Mouse (Mus musculus): ENCODE measurements around the gene Gal3st4. TPM values are rescaled to one million over a fixed set of nuclear protein-coding genes. Genes with fewer than 3 reads are reported as not detected.

The Gal3st4 gene
- polyA plus RNA-seq, 1 experiment from 2014 or later = 0.60 TPM

DNA sequence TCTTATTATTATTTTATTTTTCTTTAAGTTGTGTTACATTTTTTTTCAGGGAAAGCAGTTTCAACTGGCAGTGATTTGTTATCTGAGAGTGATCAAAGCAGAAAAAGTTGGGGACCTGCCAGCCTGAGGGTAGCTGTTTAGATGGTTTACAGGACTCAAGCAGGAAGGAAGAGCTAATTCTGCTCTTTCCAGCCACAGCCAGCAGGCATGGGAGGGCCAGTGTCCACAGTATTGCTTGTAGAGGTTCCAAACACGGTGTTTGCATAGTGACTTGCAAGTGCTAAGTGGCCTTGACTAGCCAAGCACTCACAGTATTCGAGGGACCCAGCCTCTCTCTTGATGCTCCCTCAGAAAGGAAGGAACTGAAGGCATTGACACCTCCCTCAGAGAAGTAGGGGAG, 31.1 kb downstream of the Gal3st4 start:
- ATAC-seq (replicated peaks; ENCODE audit: low FRiP score) (no peak), DNase-seq (ENCODE audit: low spot score) (no peak)
- Histone ChIP-seq H3K4me2 (no peak overlapping the region), H3K9ac (ENCODE audit: low read depth, low read length) (no peak overlapping the region), H3K27ac (ENCODE audit: low read depth, low read length) (no peak overlapping the region), H3K4me1 (replicated peaks; ENCODE audit: control insufficient read depth, insufficient read depth, low read length) (no peaks in the 10 kb centered on the region), H3K4me3 (ENCODE audit: low read depth, low read length) (no peak overlapping the region), H3K27me3 (replicated peaks; ENCODE audit: control insufficient read depth, insufficient read depth, low read length) (no peaks in the 10 kb centered on the region), H3K9me3 (ENCODE audit: control insufficient read depth, low read length) (no peaks in the 10 kb centered on the region), H3K36me3 (ENCODE audit: control insufficient read depth, insufficient read depth, low read length) (no peaks in the 10 kb centered on the region)
- WGBS = 25% methylated on average over 2 of the region's 2 CpGs

DNA sequence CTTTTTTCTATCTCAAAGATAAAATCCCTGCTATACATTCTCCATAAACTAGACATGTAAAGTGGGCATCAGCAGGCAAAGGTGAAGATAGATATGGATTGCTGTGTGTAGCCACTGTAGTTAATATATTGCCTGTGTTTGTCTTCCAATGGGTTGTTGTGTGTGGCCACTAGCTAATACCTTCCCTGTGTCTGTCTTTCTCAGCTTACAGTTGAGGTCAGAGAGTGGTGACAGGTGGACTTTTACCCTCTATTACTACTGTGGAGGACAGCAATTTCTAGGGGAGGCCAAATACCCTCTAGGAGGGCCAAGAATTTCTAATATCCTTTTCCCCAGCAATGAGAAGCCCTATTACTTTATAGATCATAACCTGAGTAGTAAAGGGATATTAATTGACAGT, 38.4 kb downstream of the Gal3st4 start:
- Histone ChIP-seq H3K27ac (ENCODE audit: low read depth, low read length) (no peak overlapping the region), H3K36me3 (ENCODE audit: control insufficient read depth, insufficient read depth, low read length) (no peaks in the 10 kb centered on the region), H3K9me3 (ENCODE audit: control insufficient read depth, low read length) (no peaks in the 10 kb centered on the region), H3K9ac (ENCODE audit: low read depth, low read length) (no peak overlapping the region), H3K27me3 (replicated peaks; ENCODE audit: control insufficient read depth, insufficient read depth, low read length) (no peaks in the 10 kb centered on the region), H3K4me2 (no peak overlapping the region), H3K4me1 (replicated peaks; ENCODE audit: control insufficient read depth, insufficient read depth, low read length) (no peaks in the 10 kb centered on the region), H3K4me3 (ENCODE audit: low read depth, low read length) (no peak overlapping the region)
- DNase-seq (ENCODE audit: low spot score) (no peak), ATAC-seq (replicated peaks; ENCODE audit: low FRiP score) (no peak)

DNA sequence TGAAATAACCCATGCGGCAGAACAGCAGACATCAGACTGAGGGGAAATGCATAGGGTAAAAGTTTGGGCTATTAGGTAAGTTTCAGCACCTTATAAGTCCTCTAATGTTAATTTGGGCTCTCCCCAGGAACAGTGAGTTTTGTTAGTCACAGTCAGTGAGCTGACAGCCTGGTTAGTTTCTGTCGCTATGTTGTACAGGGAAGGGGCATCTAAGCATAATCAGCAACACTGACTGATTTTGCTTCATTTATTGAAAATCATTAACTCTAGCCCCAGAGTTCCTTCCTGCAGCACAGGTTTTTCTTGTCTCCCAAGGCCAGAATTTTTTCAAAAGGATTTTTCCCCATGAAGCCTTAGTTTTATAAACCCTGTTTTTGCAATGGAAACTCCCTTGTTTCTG, 38.9 kb downstream of the Gal3st4 start:
- ATAC-seq (replicated peaks; ENCODE audit: low FRiP score) (no peak), DNase-seq (ENCODE audit: low spot score) (no peak)
- Histone ChIP-seq H3K4me1 (replicated peaks; ENCODE audit: control insufficient read depth, insufficient read depth, low read length) (no peaks in the 10 kb centered on the region), H3K9ac (ENCODE audit: low read depth, low read length) (no peak overlapping the region), H3K4me3 (ENCODE audit: low read depth, low read length) (no peak overlapping the region), H3K36me3 (ENCODE audit: control insufficient read depth, insufficient read depth, low read length) (no peaks in the 10 kb centered on the region), H3K4me2 (no peak overlapping the region), H3K27ac (ENCODE audit: low read depth, low read length) (no peak overlapping the region), H3K27me3 (replicated peaks; ENCODE audit: control insufficient read depth, insufficient read depth, low read length) (no peaks in the 10 kb centered on the region), H3K9me3 (ENCODE audit: control insufficient read depth, low read length) (no peaks in the 10 kb centered on the region)
- 88% methylated on average over 2 of the region's 2 CpGs for WGBS

DNA sequence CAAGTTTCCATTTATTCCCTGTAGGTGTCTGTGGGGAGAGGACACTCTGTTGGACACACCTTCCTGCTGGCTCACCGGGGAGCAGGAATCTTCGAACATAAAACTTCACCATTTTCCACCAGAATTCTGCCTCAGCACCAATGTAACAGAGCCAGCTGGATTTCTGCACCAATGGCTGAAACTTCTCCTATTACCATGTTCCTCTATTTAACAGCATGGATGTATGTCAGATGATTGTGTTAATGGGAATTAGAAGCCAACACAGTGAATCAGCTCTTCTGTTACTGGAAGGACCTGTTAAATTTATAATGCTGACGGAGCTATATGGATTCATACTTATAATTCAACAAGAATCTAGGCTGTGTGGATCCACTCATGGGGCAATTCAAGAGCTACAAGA, 43.1 kb downstream of the Gal3st4 start:
- ATAC-seq (replicated peaks; ENCODE audit: low FRiP score) = no peak
- Histone ChIP-seq H3K9ac (ENCODE audit: low read depth, low read length) (no peak overlapping the region), H3K27me3 (replicated peaks; ENCODE audit: control insufficient read depth, insufficient read depth, low read length) (no peaks in the 10 kb centered on the region), H3K4me3 (ENCODE audit: low read depth, low read length) (no peak overlapping the region), H3K4me2 (no peak overlapping the region), H3K4me1 (replicated peaks; ENCODE audit: control insufficient read depth, insufficient read depth, low read length) (no peaks in the 10 kb centered on the region), H3K27ac (ENCODE audit: low read depth, low read length) (no peak overlapping the region), H3K36me3 (ENCODE audit: control insufficient read depth, insufficient read depth, low read length) (no peaks in the 10 kb centered on the region), H3K9me3 (ENCODE audit: control insufficient read depth, low read length) (no peaks in the 10 kb centered on the region)
- 89% methylated on average over 3 of the region's 3 CpGs for WGBS
- DNase-seq (ENCODE audit: low spot score) = no peak

DNA sequence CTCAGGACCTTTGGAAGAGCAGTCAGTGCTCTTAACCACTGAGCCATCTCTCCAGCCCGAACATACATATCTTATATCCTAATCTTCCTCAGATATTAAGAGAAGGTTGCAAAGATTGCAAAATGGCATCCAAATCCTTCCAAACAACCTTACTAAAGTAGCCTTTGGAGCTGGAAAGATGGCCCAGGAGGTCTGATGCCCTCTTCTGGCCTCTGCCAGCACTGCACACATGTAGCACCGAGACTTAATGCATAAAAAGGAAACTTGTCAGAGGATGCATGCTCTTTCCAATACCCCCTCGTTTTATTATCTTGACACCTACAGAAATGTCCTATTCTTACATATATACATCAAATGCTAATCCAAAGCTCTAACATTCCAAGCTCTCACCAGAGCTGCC, 44.6 kb downstream of the Gal3st4 start:
- no peak for ATAC-seq (replicated peaks; ENCODE audit: low FRiP score)
- no peak overlapping the region for H3K4me3 ChIP-seq (ENCODE audit: low read depth, low read length)
- H3K4me1 ChIP-seq (replicated peaks; ENCODE audit: control insufficient read depth, insufficient read depth, low read length) = no peaks in the 10 kb centered on the region
- WGBS = 32% methylated on average over 3 of the region's 3 CpGs
- H3K4me2 ChIP-seq = no peak overlapping the region
- no peaks in the 10 kb centered on the region for H3K27me3 ChIP-seq (replicated peaks; ENCODE audit: control insufficient read depth, insufficient read depth, low read length)
- H3K9ac ChIP-seq (ENCODE audit: low read depth, low read length) = no peak overlapping the region
- H3K9me3 ChIP-seq (ENCODE audit: control insufficient read depth, low read length) = no peaks in the 10 kb centered on the region
- H3K27ac ChIP-seq (ENCODE audit: low read depth, low read length) = no peak overlapping the region
- no peak for DNase-seq (ENCODE audit: low spot score)
- H3K36me3 ChIP-seq (ENCODE audit: control insufficient read depth, insufficient read depth, low read length) = no peaks in the 10 kb centered on the region

DNA sequence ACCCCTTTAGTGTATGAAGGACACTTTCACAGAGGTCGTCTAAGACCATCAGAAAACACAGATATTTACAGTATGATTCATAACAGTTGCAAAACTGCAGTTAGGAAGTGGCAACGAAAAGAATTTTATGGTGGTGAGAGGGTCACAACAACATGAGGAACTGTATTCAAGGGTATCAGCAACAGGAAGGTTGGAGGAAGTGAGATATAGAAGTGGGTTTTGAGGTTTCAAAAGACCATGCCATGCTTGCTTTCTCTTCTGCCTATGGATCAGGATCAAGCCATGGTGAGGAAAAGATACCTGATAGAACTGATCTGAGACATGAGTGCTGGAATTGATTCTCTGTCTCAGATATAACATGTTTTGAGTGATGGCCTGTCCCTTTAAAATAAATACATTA, 45.3 kb downstream of the Gal3st4 start:
- no peaks in the 10 kb centered on the region for H3K9me3 ChIP-seq (ENCODE audit: control insufficient read depth, low read length)
- no peak; the same call in 1 of the 2 replicates for ATAC-seq (replicated peaks; ENCODE audit: low FRiP score)

DNA sequence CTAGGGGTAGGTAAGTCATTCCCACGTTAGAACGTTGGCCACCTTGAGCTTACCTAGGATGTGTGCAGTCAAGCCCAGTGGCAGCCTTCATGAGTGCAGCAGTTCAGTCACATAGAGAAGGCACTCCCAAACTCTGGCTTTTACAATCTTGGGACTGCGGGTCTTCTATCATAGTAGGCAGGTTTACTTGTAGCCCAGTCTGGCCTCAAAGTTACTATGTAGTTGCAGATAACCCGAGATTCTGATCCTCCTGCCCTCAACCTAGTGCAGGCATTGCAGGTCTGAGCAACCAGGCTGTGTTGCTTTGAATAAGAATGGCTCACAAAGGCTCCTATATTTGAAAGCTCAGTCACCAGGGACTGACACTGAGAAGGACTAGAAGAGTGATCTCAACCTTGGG, 46.1 kb downstream of the Gal3st4 start:
- 59% methylated on average over 4 of the region's 4 CpGs for WGBS
- H3K4me2 ChIP-seq = no peak overlapping the region
- no peak overlapping the region for H3K9ac ChIP-seq (ENCODE audit: low read depth, low read length)
- no peaks in the 10 kb centered on the region for H3K36me3 ChIP-seq (ENCODE audit: control insufficient read depth, insufficient read depth, low read length)
- no peak overlapping the region for H3K27ac ChIP-seq (ENCODE audit: low read depth, low read length)
- DNase-seq (ENCODE audit: low spot score) (no peak), ATAC-seq (replicated peaks; ENCODE audit: low FRiP score) (no peak)
- H3K4me1 ChIP-seq (replicated peaks; ENCODE audit: control insufficient read depth, insufficient read depth, low read length) = no peaks in the 10 kb centered on the region
- H3K9me3 ChIP-seq (ENCODE audit: control insufficient read depth, low read length) = no peaks in the 10 kb centered on the region
- no peaks in the 10 kb centered on the region for H3K27me3 ChIP-seq (replicated peaks; ENCODE audit: control insufficient read depth, insufficient read depth, low read length)
- H3K4me3 ChIP-seq (ENCODE audit: low read depth, low read length) = no peak overlapping the region

More for the DNA sequence above, 45.3 kb downstream of the Gal3st4 start:
- H3K36me3 ChIP-seq (ENCODE audit: control insufficient read depth, insufficient read depth, low read length) = no peaks in the 10 kb centered on the region
- no peak overlapping the region for H3K9ac ChIP-seq (ENCODE audit: low read depth, low read length)
- H3K4me1 ChIP-seq (replicated peaks; ENCODE audit: control insufficient read depth, insufficient read depth, low read length) = no peaks in the 10 kb centered on the region
- DNase-seq (ENCODE audit: low spot score) = no peak
- no peak overlapping the region for H3K4me2 ChIP-seq
- H3K27me3 ChIP-seq (replicated peaks; ENCODE audit: control insufficient read depth, insufficient read depth, low read length) = no peaks in the 10 kb centered on the region
- 31% methylated on average over 2 of the region's 2 CpGs for WGBS
- no peak overlapping the region for H3K27ac ChIP-seq (ENCODE audit: low read depth, low read length)
- no peak overlapping the region for H3K4me3 ChIP-seq (ENCODE audit: low read depth, low read length)

DNA sequence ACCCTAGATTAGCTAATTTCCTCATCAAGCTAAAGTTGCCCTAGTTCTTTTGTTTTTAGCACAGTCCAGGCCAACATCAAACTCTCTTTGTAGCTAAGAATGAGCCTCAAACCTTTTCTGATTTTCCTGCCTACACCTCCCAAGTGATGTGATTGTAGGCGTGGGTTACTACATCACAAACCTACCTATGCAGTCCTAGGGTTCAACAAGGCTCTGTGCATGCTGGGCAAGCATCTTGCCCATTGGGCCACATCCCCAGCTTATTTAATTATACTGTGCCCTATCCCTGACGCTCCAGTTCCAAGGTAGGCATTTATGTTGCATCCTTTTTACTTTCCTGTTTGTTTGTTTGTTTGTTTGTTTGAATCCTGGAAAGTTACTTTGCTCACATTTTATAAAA, 46.9 kb downstream of the Gal3st4 start, which contains the start of gene Nxpe5:
TSS of gene Nxpe5 (plus strand) at position 199 of the 400 bp plus-strand sequence.
- no peak within 1 kb of the TSS for H3K9ac ChIP-seq (ENCODE audit: low read depth, low read length)
- H3K9me3 ChIP-seq (ENCODE audit: control insufficient read depth, low read length) = no peaks in the 10 kb centered on the region
- no peak for DNase-seq (ENCODE audit: low spot score)
- no peaks in the 10 kb centered on the region for H3K4me1 ChIP-seq (replicated peaks; ENCODE audit: control insufficient read depth, insufficient read depth, low read length)
- no peak within 1 kb of the TSS for H3K4me3 ChIP-seq (ENCODE audit: low read depth, low read length)
- no peaks in the 10 kb centered on the region for H3K27me3 ChIP-seq (replicated peaks; ENCODE audit: control insufficient read depth, insufficient read depth, low read length)
- H3K4me2 ChIP-seq = no peak within 1 kb of the TSS
- H3K27ac ChIP-seq (ENCODE audit: low read depth, low read length) = no peak within 1 kb of the TSS
- H3K36me3 ChIP-seq (ENCODE audit: control insufficient read depth, insufficient read depth, low read length) = no peaks in the 10 kb centered on the region
- WGBS = 58% methylated on average over 2 of the region's 2 CpGs
- ATAC-seq (replicated peaks; ENCODE audit: low FRiP score) = no peak

DNA sequence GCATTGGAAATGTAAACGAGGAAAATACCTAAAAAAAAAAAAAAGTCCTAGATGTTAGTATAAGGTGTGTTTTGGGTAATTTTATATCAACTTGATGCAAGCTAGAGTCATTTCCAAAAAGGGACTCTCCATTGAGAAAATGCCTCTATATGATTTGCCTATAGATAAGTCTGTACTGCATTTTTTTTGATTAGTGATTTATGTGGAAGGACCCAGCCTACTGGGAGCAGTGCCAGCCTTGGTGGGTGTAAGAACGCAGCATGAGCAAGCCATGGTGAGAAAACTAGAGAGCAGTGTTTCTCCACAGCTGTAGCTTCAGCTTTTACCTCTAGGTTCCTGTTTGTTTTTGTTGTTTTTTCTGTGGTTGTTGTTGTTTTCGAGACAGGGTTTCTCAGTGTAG, 49.4 kb downstream of the Gal3st4 start:
- Histone ChIP-seq H3K4me1 (replicated peaks; ENCODE audit: control insufficient read depth, insufficient read depth, low read length) (no peaks in the 10 kb centered on the region), H3K4me2 (no peak overlapping the region), H3K36me3 (ENCODE audit: control insufficient read depth, insufficient read depth, low read length) (no peaks in the 10 kb centered on the region), H3K4me3 (ENCODE audit: low read depth, low read length) (no peak overlapping the region), H3K9me3 (ENCODE audit: control insufficient read depth, low read length) (no peaks in the 10 kb centered on the region), H3K9ac (ENCODE audit: low read depth, low read length) (no peak overlapping the region), H3K27me3 (replicated peaks; ENCODE audit: control insufficient read depth, insufficient read depth, low read length) (no peaks in the 10 kb centered on the region), H3K27ac (ENCODE audit: low read depth, low read length) (no peak overlapping the region)
- DNase-seq (ENCODE audit: low spot score) (no peak), ATAC-seq (replicated peaks; ENCODE audit: low FRiP score) (no peak)
- WGBS = 63% methylated on average over 3 of the region's 3 CpGs

All from liver, embryonic 11.5 days (tissue).